Mouse (Mus musculus) intestine, postnatal 0 days (tissue): ENCODE measurements around the gene Exoc5. TPM values are rescaled to one million over a fixed set of nuclear protein-coding genes. Genes with fewer than 3 reads are reported as not detected.

Experiments used
- ATAC-seq: fragments of 200-750 bp; cut with Nextera tagmentation; 2 replicates; pipeline ENCODE4 v1.8.0; 2017; ENCODE audit warnings: mild to moderate bottlenecking, moderate TSS enrichment, moderate library complexity
- H3K27ac ChIP-seq: fragments of 300-500 bp; sonication (generic); 2 replicates; pipeline ENCODE4 v1.5.1; 2014; ENCODE audit warnings: mild to moderate bottlenecking, low read depth, low read length, moderate library complexity
- H3K27me3 ChIP-seq: fragments of 300-500 bp; sonication (generic); replicated peaks from 2 replicates; pipeline ENCODE4 v1.6.1; 2014; ENCODE audit warnings: low read length, mixed read lengths; ENCODE audit not compliant: control insufficient read depth, insufficient read depth
- H3K36me3 ChIP-seq: fragments of 300-500 bp; sonication (generic); 2 replicates; pipeline ENCODE4 v1.6.1; 2014; ENCODE audit warnings: mild to moderate bottlenecking, moderate library complexity; ENCODE audit not compliant: control insufficient read depth, insufficient read depth
- H3K4me1 ChIP-seq: fragments of 300-500 bp; sonication (generic); replicated peaks from 2 replicates; pipeline ENCODE4 v1.6.1; 2014; ENCODE audit warnings: antibody characterized with exemption, low read length, mixed read lengths; ENCODE audit not compliant: control insufficient read depth, insufficient read depth
- H3K4me2 ChIP-seq: fragments of 300-500 bp; sonication (generic); replicated peaks from 2 replicates; pipeline ENCODE4 v1.6.1; 2014; ENCODE audit warnings: low read depth, mild to moderate bottlenecking, moderate library complexity
- H3K4me3 ChIP-seq: fragments of 300-500 bp; sonication (generic); 2 replicates; pipeline ENCODE4 v1.5.1; 2014; ENCODE audit warnings: low read depth, low read length
- H3K9ac ChIP-seq: fragments of 300-500 bp; sonication (generic); 2 replicates; pipeline ENCODE4 v1.6.1; 2014; ENCODE audit warnings: mild to moderate bottlenecking, low read depth, low read length
- H3K9me3 ChIP-seq: fragments of 300-500 bp; sonication (generic); 2 replicates; pipeline ENCODE4 v1.6.1; 2016; ENCODE audit warnings: mixed run types; ENCODE audit not compliant: control insufficient read depth
- CTCF ChIP-seq: sonication (generic); IDR thresholded peaks from 2 replicates; pipeline ENCODE4 v1.5.1; 2016; ENCODE audit warnings: low read depth, mild to moderate bottlenecking, control low read depth, antibody characterized with exemption, moderate library complexity
- WGBS: fragments of 180-500 bp; shearing (Covaris S2); extraction: QIAGEN DNeasy Blood & Tissue Kit; methylation state at CpG from one replicate; pipeline ENCODE4 v1.1.7; 2014; 5-methylcytosine and 5-hydroxymethylcytosine counted together
- polyA plus RNA-seq: library from polyadenylated mRNA; unstranded; fragments of >200 nt; fragmentation: Nextera tagmentation; extraction: Ambion mirVana; gene quantifications from 2 replicates; pipeline ENCODE4 v1.2.1, GENCODE M21; 2015

Exoc5 gene
- polyA plus RNA-seq, 1 experiment from 2014 or later, result 24.7 TPM

GRCm38 (mm10) chr14:49086522-49086921 lies 20.1 kb upstream of the Exoc5 start:
- H3K4me2 ChIP-seq, result no peak overlapping the region
- H3K9ac ChIP-seq, result no peak overlapping the region
- WGBS, result 59% methylated on average over 4 of the region's 4 CpGs
- H3K4me1 ChIP-seq, result 0 out of 2 replicates have a peak, but pooled peaks cover 3% of the 10 kb centered on the region
- TF ChIP-seq CTCF, result no peak
- H3K4me3 ChIP-seq, result no peak overlapping the region
- H3K27ac ChIP-seq, result no peak overlapping the region; the same call in 1 of the 2 replicates
- H3K36me3 ChIP-seq, result peaks cover 10% of the 10 kb centered on the region; the same call in 1 of the 2 replicates
- ATAC-seq, result peak; percentile 81
- H3K9me3 ChIP-seq, result no peaks in the 10 kb centered on the region
- no peaks in the 10 kb centered on the region for H3K27me3 ChIP-seq

GRCm38 (mm10) chr14:49078820-49079219 lies 12.4 kb upstream of the Exoc5 start:
- Histone ChIP-seq H3K36me3 (peaks cover 15% of the 10 kb centered on the region), H3K4me2 (no peak overlapping the region), H3K4me3 (no peak overlapping the region), H3K27ac (no peak overlapping the region; the same call in 1 of the 2 replicates), H3K4me1 (no peaks in the 10 kb centered on the region; the same call in 1 of the 2 replicates), H3K9ac (no peak overlapping the region), H3K9me3 (no peaks in the 10 kb centered on the region), H3K27me3 (no peaks in the 10 kb centered on the region)
- ATAC-seq, result 0 out of 2 replicates have a peak, but pooled peaks have one; percentile 36
- no peak for TF ChIP-seq CTCF
- WGBS, result 38% methylated on average over 2 of the region's 2 CpGs

DNA sequence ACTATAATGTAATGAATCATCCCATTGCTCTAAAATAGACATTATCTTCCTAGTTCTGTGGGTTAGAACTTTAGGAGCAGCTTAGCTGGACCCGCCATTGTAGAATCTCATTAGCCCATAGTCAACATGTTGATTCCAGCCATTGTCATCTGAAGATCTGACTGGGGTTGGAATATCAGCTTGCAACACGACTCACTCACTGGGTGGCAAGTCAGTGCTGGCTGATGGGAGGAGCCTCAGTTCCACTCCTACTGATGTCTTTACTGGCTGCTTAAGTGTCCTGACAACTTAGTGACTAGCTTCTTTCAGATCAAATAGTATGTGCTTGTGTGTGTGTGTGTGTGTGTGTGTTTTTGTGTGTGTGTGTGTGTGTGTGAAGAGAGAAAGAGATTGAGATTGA lies 7.9 kb upstream of the Exoc5 start:
- no peak overlapping the region for H3K9ac ChIP-seq
- TF ChIP-seq CTCF, result no peak
- H3K4me1 ChIP-seq, result no peaks in the 10 kb centered on the region; the same call in 1 of the 2 replicates
- no peaks in the 10 kb centered on the region for H3K27me3 ChIP-seq
- H3K4me2 ChIP-seq, result no peak overlapping the region
- ATAC-seq, result no peak
- peaks cover 18% of the 10 kb centered on the region for H3K36me3 ChIP-seq
- no peak overlapping the region for H3K4me3 ChIP-seq
- no peaks in the 10 kb centered on the region for H3K9me3 ChIP-seq
- 63% methylated on average over 2 of the region's 2 CpGs for WGBS
- no peak overlapping the region for H3K27ac ChIP-seq

GRCm38 (mm10) chr14:49073896-49074295 lies 7.4 kb upstream of the Exoc5 start:
- no peak for ATAC-seq
- Histone ChIP-seq H3K4me1 (no peaks in the 10 kb centered on the region; the same call in 1 of the 2 replicates), H3K36me3 (peaks cover 18% of the 10 kb centered on the region), H3K4me3 (no peak overlapping the region), H3K4me2 (no peak overlapping the region), H3K9ac (no peak overlapping the region), H3K27ac (no peak overlapping the region), H3K27me3 (no peaks in the 10 kb centered on the region), H3K9me3 (no peaks in the 10 kb centered on the region)
- no peak for TF ChIP-seq CTCF
- WGBS, result 93% methylated on average over 7 of the region's 7 CpGs

GRCm38 (mm10) chr14:49072837-49073236 lies 6.4 kb upstream of the Exoc5 start:
- no peaks in the 10 kb centered on the region for H3K9me3 ChIP-seq
- no peak overlapping the region for H3K27ac ChIP-seq
- no peak for ATAC-seq
- H3K4me3 ChIP-seq, result no peak overlapping the region
- H3K4me2 ChIP-seq, result no peak overlapping the region
- WGBS, result 85% methylated on average over 2 of the region's 2 CpGs
- H3K36me3 ChIP-seq, result peaks cover 18% of the 10 kb centered on the region
- TF ChIP-seq CTCF, result no peak
- H3K27me3 ChIP-seq, result no peaks in the 10 kb centered on the region
- H3K9ac ChIP-seq, result no peak overlapping the region
- H3K4me1 ChIP-seq, result no peaks in the 10 kb centered on the region

DNA sequence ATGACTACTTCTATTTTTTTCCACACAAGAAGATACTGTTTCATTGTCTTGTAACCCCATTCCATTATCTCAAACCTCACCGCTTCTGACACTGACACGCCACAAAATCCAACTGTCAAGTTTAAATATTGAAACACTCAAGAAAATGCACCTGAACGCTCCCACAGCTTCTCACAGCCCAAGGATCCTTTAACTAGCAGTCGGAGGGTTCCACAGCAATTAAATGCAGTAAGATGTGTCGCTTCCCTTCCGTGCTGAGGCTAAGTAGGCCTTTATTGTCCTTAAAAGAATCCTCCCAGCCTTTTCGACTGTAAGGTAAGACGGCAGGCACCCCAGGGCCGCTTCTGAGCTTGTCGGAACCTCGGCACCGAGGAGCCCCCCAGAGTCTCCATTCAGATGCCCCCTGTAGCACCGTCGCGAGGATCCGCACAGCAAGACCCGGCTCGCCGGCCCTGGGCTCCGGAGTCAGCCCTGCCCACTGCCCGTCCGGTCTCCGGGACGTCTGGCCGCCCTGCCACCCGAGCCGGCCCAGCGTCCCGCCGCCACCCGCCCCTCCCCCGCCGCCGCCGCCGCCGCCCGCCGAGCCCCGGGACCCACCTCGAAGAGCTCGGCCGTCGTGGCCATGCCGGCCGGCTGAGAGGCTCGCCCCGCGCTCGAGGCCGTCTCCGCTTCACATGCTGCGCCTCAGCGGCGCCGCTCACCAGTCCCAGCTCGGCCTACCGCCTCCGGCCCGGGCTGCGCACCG lies 752 bp downstream of the Exoc5 start, which contains the start of gene Ap5m1:
Ap5m1 (plus strand) TSS at position 569 of the 745 bp plus-strand sequence.
- Histone ChIP-seq H3K4me1 (no peaks in the 10 kb centered on the region), H3K4me2 (peak within 1 kb of the TSS; percentile 78), H3K4me3 (peak within 1 kb of the TSS; percentile 93), H3K9ac (peak within 1 kb of the TSS; percentile 95), H3K9me3 (no peaks in the 10 kb centered on the region), H3K27me3 (no peaks in the 10 kb centered on the region), H3K36me3 (no peaks in the 10 kb centered on the region), H3K27ac (peak within 1 kb of the TSS; percentile 99)
- no peak for TF ChIP-seq CTCF
- ATAC-seq, result peak; percentile 55; the same call in 1 of the 2 replicates
- WGBS, result under 1% methylated on average over 52 of the region's 62 CpGs
